Mouse (Mus musculus): ENCODE data around the gene Lingo1.

- no peak for TF ChIP-seq TAL1 (IDR thresholded peaks at IDR 0.05; ENCODE audit: low read length)
- TF ChIP-seq GATA1 (IDR thresholded peaks at IDR 0.05; ENCODE audit: low read length), result no peak
Measured at GRCm38 (mm10) chr9:56729145-56729544, 67.1 kb downstream of the Lingo1 start.

Measured in erythroblast, embryonic 14.5 days (primary cell).